Mouse (Mus musculus) heart, adult 18-20 months (tissue): ENCODE data around the gene Slc35g3. TPM values are rescaled to one million over a fixed set of nuclear protein-coding genes. Genes with fewer than 3 reads are reported as not detected.

Experiments used
- DNase-seq, 2 experiments: peaks; one replicate each; pipeline ENCODE4 v3.0.0; 2021 to 2022; ENCODE audit warnings: mixed read lengths in 1 of 2
- total RNA-seq, 2 experiments: library from RNA; stranded (reverse); gene quantifications; 2 replicates each; pipeline ENCODE4 v1.2.3; 2021

Gene Slc35g3
- total RNA-seq, 2 experiments from 2014 or later = not detected

GRCm38 (mm10) chr11:69784793-69785272, 23.1 kb upstream of the Slc35g3 start:
- DNase-seq = peak; percentile 76 to 84

- no peak for DNase-seq
These were observed 20.1 kb upstream of the Slc35g3 start for GRCm38 (mm10) chr11:69781828-69782227.

GRCm38 (mm10) chr11:69778985-69779384, 17.2 kb upstream of the Slc35g3 start:
- DNase-seq = no peak

GRCm38 (mm10) chr11:69778258-69778982, 16.7 kb upstream of the Slc35g3 start:
- DNase-seq = no peak

GRCm38 (mm10) chr11:69777504-69778257, 15.9 kb upstream of the Slc35g3 start:
- no peak for DNase-seq

- DNase-seq = no peak
These were observed 14.7 kb upstream of the Slc35g3 start for GRCm38 (mm10) chr11:69776488-69776887.

GRCm38 (mm10) chr11:69775716-69776115, 13.9 kb upstream of the Slc35g3 start:
- no peak for DNase-seq

- no peak for DNase-seq
These were observed 13.2 kb upstream of the Slc35g3 start for GRCm38 (mm10) chr11:69774961-69775360.

GRCm38 (mm10) chr11:69767625-69767909, 5.8 kb upstream of the Slc35g3 start:
- DNase-seq = no peak

GRCm38 (mm10) chr11:69766872-69767624, 5.3 kb upstream of the Slc35g3 start:
- peak in 1 of 2 experiments; percentile 53 for DNase-seq

- peak; percentile 81 to 83 for DNase-seq
These were observed 4.4 kb upstream of the Slc35g3 start for GRCm38 (mm10) chr11:69766126-69766609.

GRCm38 (mm10) chr11:69765221-69766125, 3.7 kb upstream of the Slc35g3 start, which contains the start of gene Zbtb4:
Zbtb4 (plus strand) TSS chr11:69765912.
- DNase-seq = peak; percentile 53 to 76

GRCm38 (mm10) chr11:69763551-69763950, 1.8 kb upstream of the Slc35g3 start:
- no peak for DNase-seq

- DNase-seq = no peak
These were observed 917 bp downstream of the Slc35g3 start for GRCm38 (mm10) chr11:69760901-69761200.

GRCm38 (mm10) chr11:69760160-69760900, 1.4 kb downstream of the Slc35g3 start:
- DNase-seq = no peak

GRCm38 (mm10) chr11:69758971-69759721, 2.6 kb downstream of the Slc35g3 start:
- peak; percentile 92 to 96 for DNase-seq

GRCm38 (mm10) chr11:69758478-69758970, 3.2 kb downstream of the Slc35g3 start, which contains the start of gene Polr2a:
Polr2a (minus strand) TSS chr11:69758637.
- DNase-seq = peak; percentile 98 to 99

GRCm38 (mm10) chr11:69758090-69758456, 3.7 kb downstream of the Slc35g3 start:
- peak; percentile 98 to 99 for DNase-seq

GRCm38 (mm10) chr11:69757303-69758089, 4.3 kb downstream of the Slc35g3 start:
- no peak for DNase-seq
